Mouse (Mus musculus): ENCODE measurements around the gene Eras.
"Not testable (repeated sequence)": the region's sequence is repeated elsewhere in the genome, so short reads cannot be mapped to it uniquely, and the experiment has no call there.

The Eras gene

DNA sequence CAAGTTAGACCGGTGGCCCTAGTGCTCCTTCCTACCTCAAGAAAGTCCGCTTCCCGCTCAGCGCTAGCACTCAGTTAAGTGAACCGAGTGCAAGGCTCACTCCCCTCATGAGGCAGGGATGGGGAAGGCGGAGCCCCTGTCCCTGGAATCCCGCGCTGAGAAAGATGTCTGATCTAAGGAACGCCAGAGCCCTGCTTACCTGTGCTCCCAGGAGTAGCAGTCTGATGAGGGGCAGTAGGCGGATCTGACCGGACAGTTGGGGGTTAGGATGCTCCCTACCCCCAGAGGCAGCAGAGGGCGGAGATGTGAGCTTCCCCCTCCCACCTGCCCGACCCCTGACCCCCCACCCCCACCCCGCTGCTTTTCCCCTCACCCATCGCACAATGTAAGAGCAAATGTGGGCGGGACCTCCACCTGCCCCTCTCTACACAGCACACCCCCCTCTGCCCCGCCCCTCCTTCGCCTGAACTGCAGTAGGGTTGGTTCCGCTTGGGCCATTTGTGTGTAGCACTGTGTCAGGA lies at the start of gene Eras:
TSS of gene Eras (minus strand) at position 338 of the 521 bp plus-strand sequence.
- no peak for DNase-seq (ENCODE audit: low spot score in 2 of 2)

DNA sequence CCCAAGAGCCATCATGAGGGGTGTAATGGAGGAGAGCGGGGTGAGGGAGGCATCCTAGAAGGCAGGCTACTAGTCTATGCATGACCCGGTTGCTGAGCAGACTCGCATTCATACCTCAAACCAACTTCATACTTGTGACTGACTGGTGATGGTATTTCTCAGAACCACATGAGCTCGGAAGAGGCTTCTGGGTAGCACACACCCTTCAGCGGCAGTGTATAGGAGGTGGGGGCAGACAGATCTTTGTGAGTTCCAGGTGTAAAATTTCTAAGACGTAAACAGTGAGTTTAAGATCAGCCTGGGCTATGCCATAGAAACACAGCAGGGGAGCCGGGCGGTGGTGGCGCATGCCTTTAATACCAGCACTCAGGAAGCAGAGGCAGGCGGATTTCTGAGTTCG lies 49.5 kb upstream of the Eras start, which contains the start of gene Gata1:
TSS of gene Gata1 (minus strand) at position 180 of the 400 bp plus-strand sequence.
- DNase-seq (ENCODE audit: low spot score in 2 of 2): no peak

DNA sequence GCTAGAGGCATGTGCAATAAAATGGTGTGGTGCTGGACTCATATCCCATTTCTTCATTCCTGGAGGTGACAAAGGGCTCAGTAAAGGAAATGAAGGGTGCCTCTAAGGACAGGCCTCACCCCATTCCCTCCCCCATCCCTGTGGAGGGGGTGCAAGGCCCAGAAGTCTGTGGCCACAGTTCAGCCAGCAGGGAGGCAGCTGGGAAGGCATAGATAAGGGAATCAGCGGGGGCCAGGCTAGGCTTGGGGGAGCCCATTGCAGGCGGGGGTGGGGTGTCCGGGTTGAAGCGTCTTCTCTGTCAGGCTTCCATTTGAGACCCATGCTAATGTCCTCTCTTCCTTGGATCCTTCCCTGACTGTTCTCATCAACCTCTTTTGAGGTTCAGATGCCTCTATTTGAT lies 42.9 kb upstream of the Eras start:
- DNase-seq (ENCODE audit: low spot score in 2 of 2): no peak

DNA sequence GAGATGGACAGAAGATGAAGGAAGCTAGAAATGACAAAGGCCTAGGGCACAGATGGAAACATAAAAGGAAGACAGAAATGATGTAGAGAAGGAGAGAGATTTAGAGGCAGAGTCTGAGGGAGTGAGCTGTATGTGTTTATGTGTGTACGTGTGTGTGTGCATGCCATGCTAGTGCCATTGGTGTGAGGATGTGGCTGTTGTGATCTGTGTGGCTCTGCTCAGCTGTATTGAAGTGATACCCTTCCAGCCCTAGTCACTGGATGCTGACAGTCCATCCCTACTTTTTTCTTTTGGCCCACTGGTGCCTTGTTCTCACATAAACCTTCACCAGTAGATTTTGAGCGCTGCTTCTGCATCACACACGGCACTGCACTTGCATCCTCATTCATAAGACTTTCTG lies 40.5 kb upstream of the Eras start:
- no peak for DNase-seq (ENCODE audit: low spot score in 2 of 2)

DNA sequence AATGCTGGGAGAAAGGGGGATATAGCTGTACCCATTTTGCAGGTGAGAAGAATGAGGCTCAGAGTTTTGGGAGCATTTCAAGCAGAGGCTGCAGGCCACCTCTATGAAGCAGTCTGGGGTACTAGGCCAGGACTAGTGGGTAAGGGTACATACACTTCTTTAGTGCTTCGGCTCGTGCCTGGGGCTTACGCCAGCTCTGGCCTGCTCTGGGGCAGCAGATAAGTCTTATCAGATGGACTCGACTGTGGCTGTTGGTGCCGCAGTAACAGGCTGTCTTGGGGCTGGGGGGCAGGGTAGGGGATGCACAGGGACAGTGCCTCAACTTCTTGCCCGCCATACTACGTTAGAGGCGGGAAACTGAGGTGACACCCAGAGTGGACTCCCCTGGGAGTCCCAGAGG lies 39.8 kb upstream of the Eras start:
- DNase-seq (ENCODE audit: low spot score in 2 of 2): no peak

DNA sequence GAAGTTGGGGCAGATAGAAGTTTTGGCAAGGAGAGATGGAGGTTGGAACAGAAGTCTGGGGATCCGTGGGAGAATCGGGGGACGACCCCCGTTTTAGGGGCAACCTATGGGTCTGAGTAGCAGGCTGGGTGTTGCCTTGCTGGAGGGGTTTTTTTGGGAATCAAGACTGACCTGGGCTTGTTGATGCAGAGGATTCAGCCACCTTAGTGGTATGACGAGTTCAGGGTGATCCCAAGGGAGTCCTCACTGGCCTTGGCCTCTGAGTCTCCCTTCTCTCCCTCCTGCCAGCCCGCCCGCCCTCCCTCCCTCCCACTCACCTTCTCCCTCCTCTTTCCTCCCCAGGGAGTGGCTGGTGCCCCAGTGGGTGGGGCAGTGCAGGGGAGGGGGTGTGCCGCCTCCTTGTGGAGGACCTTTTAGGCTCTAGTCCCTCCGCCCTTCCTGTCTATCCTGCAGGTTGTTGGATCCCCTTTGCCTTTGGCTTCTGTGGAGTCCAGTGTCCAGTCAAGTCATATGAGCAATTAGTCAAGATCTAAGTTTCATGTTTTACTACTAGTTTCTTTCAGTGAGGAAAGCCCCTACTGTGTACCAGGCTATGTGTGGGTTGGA lies 39.3 kb upstream of the Eras start:
- no peak for DNase-seq (ENCODE audit: low spot score in 2 of 2)

DNA sequence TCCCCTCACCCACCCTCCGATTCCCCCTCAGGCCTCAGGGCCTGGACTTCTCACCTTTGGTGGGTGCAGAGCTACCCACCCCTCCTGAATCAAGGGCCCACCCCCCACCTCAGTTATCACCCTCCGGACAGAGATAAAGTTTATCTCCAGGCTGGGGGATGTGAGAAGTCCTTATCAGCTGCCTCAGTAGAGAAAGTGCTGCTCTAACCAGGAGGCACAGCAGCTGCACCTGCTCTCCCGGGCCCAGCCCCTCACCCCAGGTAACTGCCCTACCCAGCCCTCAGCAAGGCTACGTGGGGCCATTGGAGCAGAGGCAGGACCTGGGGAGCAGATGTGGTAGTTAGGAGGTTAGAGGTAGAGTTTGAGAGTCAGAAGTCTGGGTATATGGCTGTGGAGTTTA lies 37.8 kb upstream of the Eras start:
- DNase-seq (ENCODE audit: low spot score in 2 of 2): no peak

DNA sequence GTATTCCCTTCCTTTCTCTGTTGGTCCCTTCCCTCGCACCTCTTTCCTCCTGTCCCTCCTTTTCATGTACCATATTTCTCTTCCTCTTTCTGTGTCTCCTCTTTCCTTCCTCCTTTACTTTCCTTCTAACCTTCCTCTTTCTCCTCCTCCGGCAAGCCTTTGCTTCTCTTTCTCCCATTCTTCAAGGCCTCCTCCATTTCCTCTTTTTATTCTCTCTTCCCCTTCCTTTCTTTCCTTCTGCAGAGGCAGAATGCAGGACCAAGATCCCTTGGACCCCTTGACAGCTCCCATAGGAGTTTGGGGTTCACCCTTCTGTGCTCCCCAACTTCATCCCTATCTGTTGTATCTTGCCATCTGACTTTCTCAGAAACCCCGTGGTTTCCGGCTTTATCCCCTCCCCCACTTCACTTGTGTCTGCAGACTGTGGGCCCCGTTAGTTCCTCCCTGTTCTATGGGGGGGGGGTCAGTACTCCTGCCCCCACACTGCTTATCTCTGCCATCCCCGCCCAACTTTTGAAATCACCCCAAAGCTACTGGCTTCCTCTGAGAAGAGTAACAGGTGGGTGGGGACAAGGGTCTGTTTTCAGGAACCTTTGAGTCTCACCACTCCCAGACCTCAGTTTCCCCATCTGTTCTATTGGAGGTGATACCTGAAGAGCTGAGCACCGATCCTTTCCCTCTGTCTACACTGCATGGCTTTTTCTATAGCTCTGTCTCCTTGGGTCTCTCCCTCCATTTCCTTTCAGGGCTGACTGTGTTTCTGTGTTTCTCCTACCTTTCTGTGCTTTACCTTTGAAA lies 35.6 kb upstream of the Eras start:
- DNase-seq (ENCODE audit: low spot score in 2 of 2): no peak

DNA sequence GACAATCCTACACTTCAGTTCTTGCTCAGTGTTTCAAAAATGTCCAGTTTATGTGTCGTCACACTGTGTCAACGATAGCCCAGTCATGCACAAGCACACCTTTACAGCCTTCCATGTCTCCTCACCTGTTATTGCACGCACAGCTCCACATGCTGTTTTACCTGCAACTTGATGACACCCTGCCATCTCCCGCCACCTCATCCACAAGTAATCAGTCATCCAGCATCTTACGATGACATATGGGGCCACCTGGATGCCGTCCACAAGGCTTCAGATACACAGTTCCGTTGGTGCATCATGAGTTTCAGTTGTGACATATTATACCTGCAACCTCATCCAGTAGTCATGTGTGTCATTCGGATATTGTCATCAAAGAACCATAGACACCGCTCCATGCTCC lies 30.5 kb upstream of the Eras start:
- DNase-seq (ENCODE audit: low spot score in 2 of 2): no peak

DNA sequence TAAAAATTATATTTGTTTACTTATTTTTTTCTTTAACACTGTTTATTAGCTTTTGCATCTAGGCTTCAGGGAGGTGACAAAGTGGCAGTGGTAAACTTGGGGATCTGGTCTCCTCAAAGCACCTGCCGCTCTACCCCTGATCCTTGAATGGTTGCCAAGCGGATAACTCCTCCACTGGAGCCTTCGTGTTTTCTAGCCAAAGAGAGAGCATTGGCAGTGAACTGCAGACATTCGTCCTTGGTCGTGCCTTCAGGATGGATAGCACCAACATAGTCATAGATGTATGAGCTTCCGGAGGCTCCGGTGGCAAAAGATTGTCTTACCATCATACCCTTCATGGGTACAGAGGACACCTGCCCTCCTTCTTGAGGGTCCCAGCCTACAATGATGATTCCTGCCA lies 21.7 kb upstream of the Eras start:
- DNase-seq (ENCODE audit: low spot score in 2 of 2): no peak

DNA sequence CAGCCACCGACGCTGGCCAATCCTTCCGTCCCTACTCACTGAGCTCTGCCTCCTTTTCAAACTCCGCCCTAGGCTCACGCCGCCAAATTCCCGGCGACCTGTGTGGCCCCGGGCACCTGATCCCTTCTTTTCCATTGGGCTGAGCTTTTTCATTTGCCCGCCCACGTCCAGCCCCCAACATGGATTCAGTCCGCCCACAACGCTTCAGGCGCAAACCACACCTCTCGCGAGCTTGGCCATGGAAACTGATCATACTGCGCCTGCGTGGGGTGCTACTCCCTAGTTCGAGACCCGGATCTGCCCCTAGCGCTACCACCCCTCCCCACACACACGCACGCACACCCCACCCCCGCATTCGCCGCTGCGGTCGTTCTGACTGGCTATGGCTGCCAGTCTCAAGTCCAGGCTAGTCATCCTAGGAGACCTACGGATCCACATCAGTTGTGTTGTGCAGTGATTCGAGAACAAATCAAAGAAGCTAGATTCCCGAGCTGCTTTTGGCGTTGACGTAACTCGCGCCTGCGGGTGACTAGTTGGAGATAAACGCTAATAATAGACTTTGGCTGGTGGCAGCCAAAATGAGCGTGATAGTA lies 19.6 kb upstream of the Eras start:
- peak; percentile 97 for DNase-seq (ENCODE audit: low spot score in 2 of 2)

DNA sequence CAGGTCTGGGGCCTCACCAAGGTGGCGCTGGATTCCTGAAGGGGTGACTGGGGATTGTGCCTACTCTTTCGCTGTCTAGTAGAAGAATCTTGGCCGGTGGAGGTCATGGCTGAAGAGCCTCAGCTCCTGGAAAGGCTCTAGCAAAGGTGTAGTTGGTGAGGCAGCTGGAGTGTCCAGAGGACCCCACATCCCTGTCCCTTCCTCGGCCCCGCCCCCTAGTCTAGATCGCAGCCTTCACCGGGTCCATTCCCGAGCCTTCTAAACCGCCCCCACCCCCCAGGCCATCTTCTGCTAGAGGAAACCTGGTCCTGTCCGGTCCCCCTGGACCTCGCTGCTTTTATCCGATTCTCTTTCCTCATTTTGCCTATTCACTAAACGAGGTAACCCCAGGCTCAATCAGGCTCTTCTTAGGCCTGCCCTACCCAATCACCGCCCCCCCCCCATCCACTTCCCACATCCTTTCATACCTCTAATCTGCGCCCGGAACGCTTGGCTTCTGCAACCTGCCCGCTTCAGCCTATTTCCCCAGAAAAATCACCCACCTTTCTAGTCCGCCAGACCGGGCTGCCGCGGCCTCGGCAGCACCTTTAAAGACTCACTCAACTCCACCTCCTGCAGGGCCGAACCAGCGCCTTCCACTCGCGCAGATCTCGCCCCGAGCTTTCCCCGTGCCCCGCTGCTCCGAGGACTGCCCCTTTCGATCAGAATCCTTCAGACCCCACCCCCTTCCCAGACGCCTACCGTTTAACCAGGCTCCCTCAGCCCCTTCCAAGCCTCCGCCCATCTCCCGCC lies 18.9 kb upstream of the Eras start, which contains the start of gene Hdac6:
TSS of gene Hdac6 (minus strand) at position 782 of the 792 bp plus-strand sequence.
- peak in 1 of 2 experiments; percentile 38 for DNase-seq (ENCODE audit: low spot score in 2 of 2)

DNA sequence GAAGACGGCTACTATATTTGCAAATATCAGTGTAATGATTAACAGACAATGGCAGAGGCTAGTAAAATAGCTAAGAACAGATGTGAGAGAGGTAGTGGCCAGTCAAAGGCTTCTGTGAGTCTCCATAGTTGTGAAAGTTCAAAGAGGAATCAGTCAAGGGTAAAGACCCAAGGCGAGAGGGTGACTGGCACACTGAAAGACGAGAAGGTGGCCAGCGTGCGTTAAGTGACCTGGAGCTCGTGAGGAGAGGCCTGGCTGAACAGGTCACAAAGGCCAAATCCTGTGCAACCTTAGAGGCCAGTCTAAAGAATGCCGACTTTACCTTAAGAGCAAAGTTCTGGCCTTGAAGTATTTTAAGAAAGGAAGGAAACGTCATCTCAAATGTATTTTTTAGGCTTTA lies 17.2 kb upstream of the Eras start:
- DNase-seq (ENCODE audit: low spot score in 2 of 2): no peak

DNA sequence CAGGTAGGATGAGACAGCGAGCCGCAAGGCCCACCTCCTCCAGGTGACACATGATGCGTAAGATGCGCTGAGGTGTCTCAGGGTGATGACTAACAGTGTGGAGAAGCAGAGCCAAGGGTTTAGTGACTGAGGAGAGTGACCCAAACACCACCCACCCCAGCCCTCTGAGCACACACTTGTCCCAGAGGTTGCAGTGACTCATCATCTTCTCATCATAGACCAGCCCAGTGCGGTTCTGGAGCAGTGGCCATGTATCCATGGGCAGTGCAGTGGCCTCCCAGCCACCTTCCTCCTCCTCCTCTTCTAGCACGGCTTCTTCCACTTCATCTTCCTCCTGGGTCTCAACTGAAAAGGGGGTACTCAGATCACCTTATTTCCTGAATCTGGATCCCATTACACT lies 9.3 kb upstream of the Eras start:
- no peak for DNase-seq (ENCODE audit: low spot score in 2 of 2)

DNA sequence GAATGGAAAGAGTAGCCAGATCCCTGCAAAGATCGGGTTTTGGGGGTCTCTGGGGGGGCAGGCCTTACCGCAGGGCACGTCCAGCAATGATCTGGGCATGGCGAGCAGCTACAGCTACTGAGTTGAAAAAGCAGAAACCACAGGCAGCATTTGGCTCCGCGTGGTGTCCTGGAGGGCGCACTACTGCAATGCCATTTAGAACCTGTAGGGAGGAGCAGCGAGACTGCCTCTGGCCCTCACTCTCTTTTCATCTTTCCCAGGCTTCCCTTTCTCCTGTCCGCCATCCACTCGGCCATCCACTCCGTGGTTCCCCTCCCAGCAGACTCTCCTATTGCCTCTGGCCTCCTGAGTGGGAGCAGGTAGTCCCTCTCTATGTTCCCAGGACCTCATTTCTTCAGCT lies 8.5 kb upstream of the Eras start:
- DNase-seq (ENCODE audit: low spot score in 2 of 2): no peak

DNA sequence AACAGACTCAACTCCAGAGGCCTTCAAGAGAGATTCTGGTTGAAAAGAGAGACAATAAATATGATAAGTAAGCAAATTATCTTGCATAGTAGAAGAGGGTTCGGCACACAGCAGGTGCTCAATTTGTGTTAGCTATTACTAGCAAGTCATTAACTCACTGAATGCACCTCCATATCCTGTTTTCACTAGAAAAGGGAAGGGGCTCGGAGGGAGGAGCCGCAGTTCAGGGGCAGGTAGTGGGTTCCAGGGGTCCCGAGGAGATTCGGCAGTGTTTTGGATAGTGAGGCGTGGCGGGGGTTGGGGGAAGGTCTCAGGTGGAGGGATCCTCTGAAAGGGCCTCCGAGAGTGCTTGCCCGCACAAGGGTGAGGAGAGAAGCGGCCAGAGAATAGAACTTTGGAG lies 1.3 kb downstream of the Eras start:
- no peak for DNase-seq (ENCODE audit: low spot score in 2 of 2)

DNA sequence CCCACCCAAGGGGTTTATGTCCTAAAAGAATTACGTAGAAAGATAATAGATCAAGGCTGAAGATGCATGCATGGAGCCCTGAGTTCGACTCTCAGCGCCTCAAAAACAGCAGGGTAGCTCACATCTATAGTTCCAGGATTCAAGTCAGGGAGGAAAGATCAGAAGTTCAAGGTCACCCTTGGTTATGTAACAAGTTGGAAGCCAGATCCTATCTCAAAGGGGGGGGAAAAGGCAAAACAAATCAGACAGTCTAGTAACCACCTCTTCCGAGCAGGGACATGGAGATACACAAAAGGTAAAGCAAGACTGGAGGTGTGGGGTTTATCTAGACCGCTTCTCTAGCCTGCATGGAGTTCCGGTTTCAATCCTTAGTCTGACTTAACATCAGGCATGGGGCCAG lies 2.1 kb downstream of the Eras start:
- no peak for DNase-seq (ENCODE audit: low spot score in 2 of 2)

DNA sequence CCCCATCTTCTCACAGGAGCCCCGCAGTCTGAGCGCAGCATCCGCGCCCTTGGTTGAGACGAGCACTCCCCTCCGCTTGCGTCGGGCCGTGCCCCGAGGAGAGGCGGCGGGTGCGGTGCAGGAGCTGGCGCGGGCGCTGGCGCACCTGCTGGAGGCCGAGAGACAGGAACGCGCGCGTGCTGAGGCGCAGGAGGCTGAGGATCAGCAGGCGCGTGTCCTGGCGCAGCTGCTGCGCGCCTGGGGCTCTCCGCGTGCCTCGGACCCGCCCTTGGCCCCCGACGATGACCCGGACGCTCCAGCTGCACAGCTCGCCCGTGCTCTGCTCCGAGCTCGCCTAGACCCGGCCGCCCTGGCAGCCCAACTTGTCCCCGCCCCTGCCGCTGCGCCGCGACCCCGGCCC lies 6.4 kb downstream of the Eras start:
- DNase-seq (ENCODE audit: low spot score in 2 of 2): peak in 1 of 2 experiments; percentile 38

DNA sequence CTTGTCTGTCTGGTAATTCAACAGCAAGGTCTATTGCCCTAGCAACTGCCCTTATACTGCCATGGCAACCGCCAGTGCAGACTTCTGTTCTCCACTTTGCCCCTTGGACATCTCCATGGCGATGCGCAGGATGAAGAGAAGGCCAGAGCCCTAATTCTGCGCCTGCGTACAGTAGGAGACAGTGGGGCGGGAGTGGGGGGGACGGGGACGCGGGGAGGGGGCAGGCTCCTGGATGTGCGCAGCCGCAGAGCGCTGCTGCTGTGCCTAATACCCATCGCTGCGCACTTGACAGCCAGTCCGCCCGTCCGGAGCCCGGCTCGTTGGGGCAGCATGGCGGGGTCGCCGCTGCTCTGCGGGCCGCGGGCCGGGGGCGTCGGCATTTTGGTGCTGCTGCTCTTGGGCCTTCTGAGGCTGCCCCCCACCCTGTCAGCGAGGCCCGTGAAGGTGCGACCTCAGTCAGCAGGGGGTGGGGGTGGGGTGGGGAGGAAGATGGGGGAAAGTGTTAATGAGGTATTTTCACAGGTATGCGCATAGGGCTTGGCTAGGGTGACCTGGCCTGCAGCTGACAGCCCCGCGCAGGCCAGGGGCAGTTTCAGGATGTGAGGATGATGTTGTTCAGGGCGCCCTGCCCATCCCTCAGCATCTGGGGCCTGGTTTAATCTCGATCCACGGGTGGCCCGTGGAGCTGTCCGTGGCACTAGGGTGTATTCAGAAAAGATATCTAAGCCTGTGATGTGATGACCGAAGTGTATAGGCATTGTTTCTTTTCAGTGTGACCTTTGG lies 8.6 kb downstream of the Eras start, which contains the start of gene Pcsk1n:
TSS of gene Pcsk1n (plus strand) at position 222 of the 783 bp plus-strand sequence.
- peak; percentile 70 to 74 for DNase-seq (ENCODE audit: low spot score in 2 of 2)

DNA sequence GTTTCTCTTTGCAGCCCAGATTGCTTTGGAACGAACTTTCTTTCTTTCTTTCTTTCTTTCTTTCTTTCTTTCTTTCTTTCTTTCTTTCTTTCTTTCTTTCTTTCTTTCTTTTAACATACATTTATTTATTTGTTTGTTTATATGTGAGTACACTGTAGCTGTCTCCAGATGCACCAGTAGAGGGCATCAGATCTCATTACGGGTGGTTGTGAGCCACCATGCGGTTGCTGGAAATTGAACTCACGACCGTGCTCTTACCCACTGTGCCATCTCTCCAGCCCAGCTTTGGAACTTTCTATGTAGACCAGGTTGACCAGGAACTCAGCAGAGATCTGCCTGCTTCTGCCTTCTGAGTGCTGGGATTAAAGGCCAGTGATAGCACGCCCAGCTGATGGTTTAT lies 10.4 kb downstream of the Eras start:
- DNase-seq (ENCODE audit: low spot score in 2 of 2): not testable (repeated sequence)

DNA sequence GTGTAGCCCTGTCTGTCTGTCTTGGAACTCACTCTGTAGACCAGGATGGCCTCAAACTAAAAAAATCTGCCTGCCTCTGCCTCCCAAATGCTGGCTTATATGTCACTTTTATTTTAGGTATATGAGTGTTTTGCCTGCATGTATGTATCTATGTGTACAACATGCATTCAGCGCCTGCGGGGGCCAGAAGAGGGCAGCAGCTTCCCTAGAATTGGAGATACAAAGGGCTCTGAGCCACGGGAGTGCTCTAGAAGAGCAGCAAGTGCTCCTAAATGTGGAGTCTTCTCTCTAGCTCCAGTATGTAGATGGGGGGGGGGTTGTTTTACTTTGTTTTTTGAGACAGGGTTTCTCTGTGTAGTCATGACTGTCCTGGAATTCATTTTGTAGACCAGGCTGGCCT lies 12.7 kb downstream of the Eras start:
- DNase-seq (ENCODE audit: low spot score in 2 of 2): peak in 1 of 2 experiments; percentile 38
